Mouse (Mus musculus) central nervous system, embryonic 14 days (tissue): ENCODE data around the gene Alpk3. TPM values are rescaled to one million over a fixed set of nuclear protein-coding genes. Genes with fewer than 3 reads are reported as not detected.

ENCODE experiments used
- polyA plus RNA-seq: library from polyadenylated mRNA; depleted of rRNA; stranded (reverse); fragments of >200 nt; gene quantifications from 2 replicates; pipeline ENCODE4 v1.2.3, GENCODE M21; 2012; rRNA removed

Alpk3 gene
- polyA plus RNA-seq: 0.07 and 0.53 TPM in 2 replicates

GRCm38 (mm10) chr7:81057471-81057870, at the start of gene Alpk3:
Gene Alpk3 (plus strand): TSS chr7:81057600.

GRCm38 (mm10) chr7:81114555-81114954, 57.2 kb downstream of the Alpk3 start, which contains the start of gene Slc28a1:
Gene Slc28a1 (plus strand): TSS chr7:81114799.

Other genes starting within 250 kb of the Alpk3 start
- 24.8 and 30.0 TPM in 2 replicates for gene Iqgap1, start 231.6 kb upstream of the Alpk3 start, polyA plus RNA-seq
- gene Zscan2, start 196.7 kb upstream of the Alpk3 start, polyA plus RNA-seq: 36.5 and 36.8 TPM in 2 replicates
- 32.5 and 33.7 TPM in 2 replicates for gene Wdr73, start 156.3 kb upstream of the Alpk3 start, polyA plus RNA-seq
- 11.1 and 13.0 TPM in 2 replicates for gene Nmb, start 152.5 kb upstream of the Alpk3 start, polyA plus RNA-seq
- 113 and 135 TPM in 2 replicates for gene Sec11a, start 109.8 kb upstream of the Alpk3 start, polyA plus RNA-seq
- 19.0 and 20.7 TPM in 2 replicates for gene Zfp592, start 63.9 kb upstream of the Alpk3 start, polyA plus RNA-seq
- gene Slc28a1, start 57.2 kb downstream of the Alpk3 start, polyA plus RNA-seq: 0.04 and 0.09 TPM in 2 replicates
- gene Pde8a, start 156.0 kb downstream of the Alpk3 start, polyA plus RNA-seq: 3.9 and 4.9 TPM in 2 replicates